Mouse (Mus musculus): Measurements from ENCODE around the gene AI854703.

DNA sequence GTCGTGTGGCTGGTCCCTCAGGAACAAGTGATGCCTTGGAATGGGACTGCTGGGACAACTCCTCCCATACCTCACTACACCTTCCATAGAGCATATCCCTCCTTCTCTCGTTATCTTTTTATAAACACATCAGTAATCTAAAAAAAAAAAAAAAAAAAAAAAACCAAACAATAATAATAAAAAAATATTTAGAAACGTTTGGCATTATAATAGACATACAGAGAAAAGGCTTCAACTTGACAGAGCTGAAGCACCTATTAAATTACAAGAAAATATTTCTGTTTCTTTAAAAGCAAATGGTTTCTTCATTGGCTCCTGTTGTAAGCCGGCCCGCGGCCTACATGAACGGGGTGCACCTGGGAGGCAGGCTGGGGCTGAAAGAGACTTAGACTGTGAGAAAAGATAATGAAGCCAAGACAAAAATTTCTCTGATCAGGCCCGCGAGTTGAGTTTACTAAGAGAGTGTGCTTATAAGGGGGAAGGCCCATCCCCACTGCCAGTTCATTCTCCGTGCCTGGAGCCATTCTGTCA lies 48.9 kb downstream of the AI854703 start:
- TF ChIP-seq CTCF (IDR thresholded peaks at IDR 0.05; ENCODE audit: insufficient read depth, low read length), result no peak
- no peak for TF ChIP-seq POLR2A (IDR thresholded peaks at IDR 0.05; ENCODE audit: borderline replicate concordance, extremely low read depth, low read depth, low read length)
